Mouse (Mus musculus) embryonic facial prominence, embryonic 15.5 days (tissue): ENCODE data around the gene Gnai1. TPM values are rescaled to one million over a fixed set of nuclear protein-coding genes. Genes with fewer than 3 reads are reported as not detected.

ENCODE experiments used
- ATAC-seq: fragments of 200-750 bp; cut with Nextera tagmentation; 2 replicates; pipeline ENCODE4 v1.8.0; 2017; ENCODE audit warnings: low read depth, moderate TSS enrichment; ENCODE audit not compliant: insufficient number of reproducible peaks, low FRiP score, low TSS enrichment
- H3K27ac ChIP-seq: fragments of 300-500 bp; sonication (generic); replicated peaks from 2 replicates; pipeline ENCODE4 v1.5.1; 2015; ENCODE audit warnings: mild to moderate bottlenecking, inconsistent platforms
- H3K27me3 ChIP-seq: fragments of 300-500 bp; sonication (generic); 2 replicates; pipeline ENCODE4 v1.6.1; 2015; ENCODE audit warnings: inconsistent platforms
- H3K36me3 ChIP-seq: fragments of 300-500 bp; sonication (generic); 2 replicates; pipeline ENCODE4 v1.6.1; 2015; ENCODE audit warnings: mild to moderate bottlenecking, inconsistent platforms
- H3K4me1 ChIP-seq: fragments of 300-500 bp; sonication (generic); 2 replicates; pipeline ENCODE4 v1.6.1; 2015; ENCODE audit warnings: inconsistent platforms
- H3K4me2 ChIP-seq: fragments of 300-500 bp; sonication (generic); replicated peaks from 2 replicates; pipeline ENCODE4 v1.6.1; 2015; ENCODE audit warnings: mild to moderate bottlenecking, inconsistent platforms
- H3K4me3 ChIP-seq: fragments of 300-500 bp; sonication (generic); replicated peaks from 2 replicates; pipeline ENCODE4 v1.5.1; 2015; ENCODE audit warnings: mild to moderate bottlenecking, inconsistent platforms
- H3K9ac ChIP-seq: fragments of 300-500 bp; sonication (generic); 2 replicates; pipeline ENCODE4 v1.6.1; 2015; ENCODE audit warnings: inconsistent platforms
- H3K9me3 ChIP-seq: fragments of 300-500 bp; sonication (generic); replicated peaks from 2 replicates; pipeline ENCODE4 v1.6.1; 2016; ENCODE audit warnings: inconsistent platforms
- WGBS: fragments of 180-500 bp; shearing (Covaris S2); methylation state at CpG from one replicate; pipeline ENCODE4 v1.1.7; 2015; 5-methylcytosine and 5-hydroxymethylcytosine counted together
- polyA plus RNA-seq: library from polyadenylated mRNA; unstranded; fragments of >200 nt; fragmentation: Nextera tagmentation; extraction: Ambion mirVana; gene quantifications from 2 replicates; pipeline ENCODE4 v1.2.1, GENCODE M21; 2015

Gene Gnai1
- polyA plus RNA-seq, 1 experiment from 2014 or later = 47.4 TPM

GRCm38 (mm10) chr5:18282095-18282494, 78.1 kb downstream of the Gnai1 start:
- ATAC-seq = no peak

GRCm38 (mm10) chr5:18274352-18274940, 85.7 kb downstream of the Gnai1 start:
- no peaks in the 10 kb centered on the region for H3K27me3 ChIP-seq
- ATAC-seq = no peak; the same call in 1 of the 2 replicates

More at GRCm38 (mm10) chr5:18282095-18282494, 78.1 kb downstream of the Gnai1 start:
- Histone ChIP-seq H3K4me3 (no peak overlapping the region), H3K9me3 (0 out of 2 replicates have a peak, but pooled peaks cover 5% of the 10 kb centered on the region), H3K36me3 (peaks cover 9% of the 10 kb centered on the region), H3K27me3 (no peaks in the 10 kb centered on the region), H3K9ac (no peak overlapping the region), H3K4me2 (no peak overlapping the region), H3K27ac (no peak overlapping the region), H3K4me1 (no peaks in the 10 kb centered on the region)
- 93% methylated on average over 3 of the region's 3 CpGs for WGBS

DNA sequence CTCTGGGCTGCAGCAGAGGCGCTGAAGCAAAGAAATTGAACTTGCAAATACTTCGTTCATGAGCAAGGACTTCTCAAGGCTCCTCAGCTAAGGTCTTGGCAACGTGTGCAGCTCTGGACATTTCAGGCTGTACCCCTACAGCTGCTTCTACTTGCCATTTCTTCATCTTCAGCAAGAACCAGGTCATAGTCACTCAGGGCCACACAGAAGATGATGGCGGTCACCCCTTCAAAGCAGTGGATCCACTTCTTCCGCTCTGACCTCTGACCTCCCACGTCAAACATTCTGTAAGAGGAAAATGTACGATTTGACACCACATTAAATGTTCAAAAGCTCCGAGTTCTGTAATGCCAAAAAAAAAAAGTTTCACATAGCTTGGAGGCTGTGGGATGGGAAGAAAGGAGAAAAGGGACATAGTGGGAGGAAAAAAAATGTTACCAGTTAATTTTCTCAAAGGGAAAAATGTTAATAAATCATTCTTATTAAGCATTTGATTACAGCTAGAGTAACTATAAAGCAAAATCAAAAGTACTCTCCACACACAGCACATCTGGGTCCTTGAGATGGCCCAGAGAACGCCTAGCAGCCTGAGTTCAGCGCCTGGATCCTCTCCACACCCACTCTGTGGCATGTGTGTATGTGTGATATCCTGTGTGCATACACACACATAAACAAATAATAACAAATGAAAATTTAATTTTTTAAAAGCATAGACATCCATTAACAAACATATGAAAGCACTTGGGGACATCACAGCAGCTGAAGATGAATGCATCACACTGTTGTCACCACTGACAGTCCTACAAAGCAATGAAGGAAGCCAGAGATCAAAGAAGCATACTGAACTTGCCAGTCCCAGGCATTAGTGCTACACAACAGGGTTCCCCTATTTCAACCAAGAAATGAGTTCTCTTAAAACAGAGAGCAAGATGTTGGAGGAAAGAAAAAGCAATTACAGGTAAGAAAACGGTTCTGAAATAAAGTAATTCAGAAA, 86.6 kb downstream of the Gnai1 start:
- 82% methylated on average over 11 of the region's 11 CpGs for WGBS
- ATAC-seq = no peak
- no peak overlapping the region for H3K9ac ChIP-seq
- peaks cover 2% of the 10 kb centered on the region; the same call in 1 of the 2 replicates for H3K36me3 ChIP-seq
- H3K27me3 ChIP-seq = no peaks in the 10 kb centered on the region
- no peak overlapping the region for H3K4me3 ChIP-seq
- H3K9me3 ChIP-seq = no peaks in the 10 kb centered on the region
- H3K4me2 ChIP-seq = no peak overlapping the region
- no peaks in the 10 kb centered on the region for H3K4me1 ChIP-seq
- no peak overlapping the region for H3K27ac ChIP-seq

More at GRCm38 (mm10) chr5:18274352-18274940, 85.7 kb downstream of the Gnai1 start:
- H3K4me2 ChIP-seq = no peak overlapping the region
- peaks cover 2% of the 10 kb centered on the region; the same call in 1 of the 2 replicates for H3K36me3 ChIP-seq
- no peak overlapping the region for H3K9ac ChIP-seq
- 64% methylated on average over 7 of the region's 7 CpGs for WGBS
- no peak overlapping the region for H3K27ac ChIP-seq
- H3K4me3 ChIP-seq = no peak overlapping the region
- H3K9me3 ChIP-seq = no peaks in the 10 kb centered on the region
- no peaks in the 10 kb centered on the region for H3K4me1 ChIP-seq

DNA sequence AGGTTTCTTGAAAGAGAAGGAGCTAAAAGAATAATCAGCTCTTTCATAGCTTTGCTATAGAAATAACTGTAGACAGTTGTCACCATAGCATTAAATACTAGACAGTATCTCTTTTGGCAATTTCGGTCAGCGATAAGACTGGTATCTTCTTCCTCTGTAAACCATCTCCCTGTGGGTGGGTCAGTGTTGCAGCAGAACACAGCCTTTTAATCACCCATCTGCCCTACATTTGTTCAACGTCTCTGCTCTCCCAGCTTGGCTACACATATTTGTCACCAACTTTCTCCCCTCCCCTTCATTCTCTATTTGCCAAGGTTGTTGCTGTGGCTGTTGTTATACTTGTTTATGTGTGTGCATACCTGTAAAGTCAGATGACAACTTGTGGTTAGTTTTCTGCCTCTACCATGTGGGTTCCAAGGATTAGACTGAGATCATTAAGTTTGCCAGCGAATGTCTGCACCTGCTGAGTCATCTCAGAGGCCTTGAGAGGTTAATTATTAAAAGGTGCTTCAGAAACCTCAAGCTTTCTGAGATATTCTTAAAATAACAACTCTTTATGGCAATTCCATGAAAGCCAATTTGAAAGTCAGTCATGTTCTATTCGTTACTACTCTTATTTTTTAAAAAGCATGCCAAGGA, 109.7 kb downstream of the Gnai1 start:
- Histone ChIP-seq H3K27ac (no peak overlapping the region), H3K4me3 (no peak overlapping the region), H3K9ac (no peak overlapping the region), H3K36me3 (no peaks in the 10 kb centered on the region), H3K4me2 (no peak overlapping the region), H3K4me1 (no peaks in the 10 kb centered on the region), H3K27me3 (no peaks in the 10 kb centered on the region), H3K9me3 (no peaks in the 10 kb centered on the region)
- ATAC-seq = no peak
- 69% methylated on average over 5 of the region's 5 CpGs for WGBS

DNA sequence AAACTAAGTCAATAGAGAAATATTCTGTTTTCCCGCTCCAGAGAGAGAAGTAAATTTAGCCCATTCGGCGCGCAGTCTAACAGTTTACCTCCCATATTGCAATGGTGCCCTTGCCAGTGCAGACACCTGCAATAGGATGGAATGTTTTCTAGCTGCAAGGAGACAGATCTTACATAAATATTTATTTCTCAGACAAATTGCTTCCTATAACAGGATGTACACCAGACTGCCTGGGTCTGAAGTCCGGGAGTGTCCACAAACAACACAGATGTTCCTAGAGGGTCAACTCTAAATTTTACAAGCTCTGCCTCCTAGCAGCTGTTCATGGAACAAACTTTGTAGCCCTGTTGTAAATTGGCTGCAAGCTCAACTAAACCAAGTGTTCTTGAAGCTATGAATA, 111.0 kb downstream of the Gnai1 start:
- no peaks in the 10 kb centered on the region for H3K36me3 ChIP-seq
- WGBS = 85% methylated on average over 5 of the region's 5 CpGs
- H3K4me1 ChIP-seq = no peaks in the 10 kb centered on the region
- H3K27me3 ChIP-seq = no peaks in the 10 kb centered on the region
- H3K9ac ChIP-seq = no peak overlapping the region
- H3K4me2 ChIP-seq = no peak overlapping the region
- no peaks in the 10 kb centered on the region for H3K9me3 ChIP-seq
- H3K4me3 ChIP-seq = no peak overlapping the region
- H3K27ac ChIP-seq = no peak overlapping the region
- ATAC-seq = no peak

DNA sequence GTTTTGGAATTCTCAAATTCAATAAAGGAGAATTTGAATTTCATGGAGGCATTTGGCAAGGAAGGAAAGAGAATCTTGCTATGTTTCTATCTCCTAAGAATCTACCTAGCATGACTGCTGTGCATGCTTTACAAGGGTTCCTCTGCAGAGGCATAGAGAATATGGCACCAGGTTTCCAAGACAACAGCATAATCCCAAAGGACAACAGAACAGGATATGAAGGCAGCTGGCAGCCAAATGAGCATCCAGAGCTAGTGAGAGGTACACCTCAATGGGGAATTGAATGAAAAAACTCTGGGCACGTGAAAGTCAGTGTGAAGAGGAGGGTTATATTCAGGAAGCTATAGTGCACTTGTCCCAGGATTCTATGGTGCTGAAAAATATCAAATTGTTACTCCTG, 130.8 kb downstream of the Gnai1 start:
- 37% methylated on average over 1 of the region's 1 CpGs for WGBS
- Histone ChIP-seq H3K9ac (no peak overlapping the region), H3K36me3 (no peaks in the 10 kb centered on the region), H3K9me3 (no peaks in the 10 kb centered on the region), H3K4me3 (no peak overlapping the region), H3K27ac (no peak overlapping the region), H3K4me2 (no peak overlapping the region), H3K27me3 (no peaks in the 10 kb centered on the region), H3K4me1 (no peaks in the 10 kb centered on the region)
- no peak for ATAC-seq

DNA sequence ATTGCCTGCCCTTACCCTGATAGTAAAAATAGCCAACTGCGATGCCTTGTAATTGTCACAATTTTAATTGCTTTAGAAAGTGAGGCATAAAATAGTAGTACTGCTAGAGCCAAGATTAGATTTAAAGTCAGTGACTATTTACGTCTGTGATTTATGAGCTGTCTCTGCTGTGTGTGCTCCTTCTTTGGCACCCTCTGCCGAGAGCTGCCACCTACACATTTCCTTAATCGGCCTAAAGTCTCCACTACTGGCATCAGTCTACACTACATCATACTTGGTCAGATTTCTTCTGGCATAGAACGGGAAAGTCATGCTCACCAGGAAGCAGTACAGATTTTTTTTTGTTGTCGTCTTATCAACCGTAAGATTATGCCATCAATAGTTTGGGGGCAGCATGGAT, 131.3 kb downstream of the Gnai1 start:
- no peaks in the 10 kb centered on the region for H3K4me1 ChIP-seq
- no peaks in the 10 kb centered on the region for H3K9me3 ChIP-seq
- no peak overlapping the region for H3K4me3 ChIP-seq
- no peak overlapping the region for H3K9ac ChIP-seq
- no peaks in the 10 kb centered on the region for H3K36me3 ChIP-seq
- H3K4me2 ChIP-seq = no peak overlapping the region
- H3K27me3 ChIP-seq = no peaks in the 10 kb centered on the region
- H3K27ac ChIP-seq = no peak overlapping the region
- WGBS = 78% methylated on average over 7 of the region's 7 CpGs
- no peak for ATAC-seq

DNA sequence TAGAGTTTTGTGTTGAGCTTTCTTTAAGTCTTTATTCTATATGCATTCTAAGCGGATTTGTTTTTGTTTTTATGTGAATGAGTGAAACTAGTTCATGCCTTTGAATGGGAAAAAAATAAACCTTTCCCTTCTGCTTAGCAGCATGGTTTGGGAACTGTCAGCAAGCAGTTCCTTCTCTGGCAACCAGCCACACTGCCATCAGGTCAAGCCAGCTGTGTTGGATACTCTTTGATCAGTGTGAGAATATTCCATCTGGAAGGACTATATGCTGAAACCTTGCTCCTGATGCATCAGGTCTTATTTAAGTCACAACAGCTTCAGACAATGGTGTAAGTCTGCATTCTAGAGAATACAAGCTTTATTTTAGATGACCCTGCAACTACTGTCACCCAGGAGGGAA, 139.3 kb downstream of the Gnai1 start:
- Histone ChIP-seq H3K36me3 (no peaks in the 10 kb centered on the region), H3K27me3 (no peaks in the 10 kb centered on the region), H3K4me2 (no peak overlapping the region), H3K9ac (no peak overlapping the region), H3K9me3 (no peaks in the 10 kb centered on the region), H3K4me1 (no peaks in the 10 kb centered on the region), H3K27ac (no peak overlapping the region), H3K4me3 (no peak overlapping the region)
- WGBS = 33% methylated on average over 1 of the region's 1 CpGs
- no peak for ATAC-seq

GRCm38 (mm10) chr5:18218292-18218691, 141.9 kb downstream of the Gnai1 start:
- H3K4me2 ChIP-seq = no peak overlapping the region
- H3K27me3 ChIP-seq = no peaks in the 10 kb centered on the region
- H3K9ac ChIP-seq = no peak overlapping the region
- no peaks in the 10 kb centered on the region for H3K9me3 ChIP-seq
- no peak overlapping the region for H3K27ac ChIP-seq
- H3K4me3 ChIP-seq = no peak overlapping the region
- no peaks in the 10 kb centered on the region for H3K36me3 ChIP-seq
- WGBS = 58% methylated on average over 2 of the region's 2 CpGs
- H3K4me1 ChIP-seq = no peaks in the 10 kb centered on the region
- no peak for ATAC-seq

DNA sequence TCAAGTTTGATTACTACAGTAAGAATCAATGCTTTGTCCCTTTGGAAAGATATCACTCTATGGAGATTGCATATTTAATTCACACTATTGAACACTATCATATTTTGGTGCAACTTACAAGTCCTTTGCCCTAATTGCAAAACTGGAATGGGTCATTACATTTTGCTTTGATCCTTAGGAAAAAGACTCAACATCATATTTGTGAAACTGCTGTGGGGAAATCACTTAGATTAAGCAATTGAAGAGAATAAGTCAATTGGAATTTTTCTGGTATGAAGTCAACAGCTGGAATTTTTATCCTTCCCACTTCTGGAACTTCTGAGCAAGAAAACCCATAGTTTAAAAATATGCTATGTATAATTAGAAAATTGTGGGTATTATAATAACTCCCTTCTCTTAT, 142.3 kb downstream of the Gnai1 start:
- Histone ChIP-seq H3K9me3 (no peaks in the 10 kb centered on the region), H3K36me3 (no peaks in the 10 kb centered on the region), H3K4me2 (no peak overlapping the region), H3K4me1 (no peaks in the 10 kb centered on the region), H3K27ac (no peak overlapping the region), H3K9ac (no peak overlapping the region), H3K27me3 (no peaks in the 10 kb centered on the region), H3K4me3 (no peak overlapping the region)
- ATAC-seq = no peak
